In genomic region chr6:72489534-72489933, GRCm38 (mm10) we compare ENCODE assay signal across 14 mouse cellular contexts. TPM values are rescaled to one million over a fixed set of nuclear protein-coding genes. Genes with fewer than 3 reads are reported as not detected.
"Had no signal": no experiment of that assay in that cellular context is flagged by ENCODE, and none has a peak within 500 bp of the region (broad histone marks: within the 10 kb centered on the region; RNA-seq: fewer than 3 reads in every experiment).

No protein-coding gene starts in this region.

- H3K27me3 ChIP-seq: limb, embryonic 12.5 days; lung, embryonic 15.5 days; midbrain, embryonic 13.5 days; stomach, embryonic 15.5 days had no signal

- H3K4me1 ChIP-seq: limb, embryonic 12.5 days; midbrain, embryonic 13.5 days; stomach, embryonic 15.5 days had no signal

- H3K9ac ChIP-seq: limb, embryonic 12.5 days; liver, embryonic 15.5 days; lung, embryonic 15.5 days; midbrain, embryonic 13.5 days; stomach, embryonic 15.5 days had no signal

- H3K36me3 ChIP-seq: limb, embryonic 12.5 days; liver, embryonic 15.5 days; lung, embryonic 15.5 days; midbrain, embryonic 13.5 days; stomach, embryonic 15.5 days had no signal

- H3K4me3 ChIP-seq: layer of hippocampus, adult 2 months; limb, embryonic 12.5 days; liver, embryonic 15.5 days; lung, embryonic 15.5 days; midbrain, embryonic 13.5 days; stomach, embryonic 15.5 days had no signal

- H3K27ac ChIP-seq: kidney, postnatal 0 days; layer of hippocampus, adult 2 months; limb, embryonic 12.5 days; liver, embryonic 15.5 days; lung, embryonic 15.5 days; macrophage; midbrain, embryonic 13.5 days; stomach, embryonic 15.5 days had no signal

- ATAC-seq: midbrain, embryonic 13.5 days had no signal

- DNase-seq: lung, postnatal 14 days; right cerebral cortex, postnatal 14 days; thymus, adult 2 months; thymus, postnatal 25 days had no signal

- H3K4me2 ChIP-seq: limb, embryonic 12.5 days; liver, embryonic 15.5 days; lung, embryonic 15.5 days; midbrain, embryonic 13.5 days; stomach, embryonic 15.5 days had no signal

- H3K9me3 ChIP-seq: limb, embryonic 12.5 days; liver, embryonic 15.5 days; lung, embryonic 15.5 days; midbrain, embryonic 13.5 days; stomach, embryonic 15.5 days had no signal

RNA-seq across cellular contexts. Expression of gene Sh2d6, which starts 32.0 kb away (rescaled TPM):
- total RNA-seq: liver, adult 2 months; midbrain, postnatal 0 days had no signal
- polyA plus RNA-seq: kidney, postnatal 0 days; liver, adult 2 months; liver, embryonic 15.5 days; lung, embryonic 15.5 days had no signal
